Comparison of ENCODE assay signal across 32 mouse cellular contexts in the genomic region with DNA sequence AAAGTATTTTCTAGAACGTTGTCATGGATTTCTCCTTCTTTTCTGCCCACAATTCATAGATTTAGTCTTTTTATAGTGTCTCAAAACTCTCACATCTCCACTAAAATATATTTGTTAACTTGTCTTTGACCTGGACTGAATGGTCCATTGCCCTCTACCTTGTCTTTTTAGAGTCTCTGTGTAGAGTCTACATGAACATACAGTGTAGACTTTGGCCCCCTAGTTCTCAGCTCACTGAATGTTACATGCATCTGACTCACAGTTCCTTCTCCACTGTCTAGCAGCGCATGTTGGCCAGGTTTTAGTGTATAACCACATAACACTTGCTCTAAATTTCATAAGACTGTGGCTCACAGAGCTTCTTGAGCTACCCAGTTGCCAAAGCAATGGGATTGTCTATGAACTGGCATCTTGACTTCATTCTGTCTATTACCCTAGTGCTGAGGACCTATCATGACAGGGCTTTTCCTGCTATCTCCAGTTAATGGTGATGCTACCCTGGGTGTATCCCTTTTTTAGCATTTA. TPM values are rescaled to one million over a fixed set of nuclear protein-coding genes. Genes with fewer than 3 reads are reported as not detected.
DNase-seq lines count a peak whose midpoint lies in the region; ATAC-seq and TF ChIP-seq lines count a peak whose summit lies in the region.
"Had no signal": no experiment of that assay in that cellular context is flagged by ENCODE, and none has a peak within 500 bp of the region (broad histone marks: within the 10 kb centered on the region; RNA-seq: fewer than 3 reads in every experiment).

No protein-coding gene starts in this region.

- no peaks in the 10 kb centered on the region for H3K4me1 ChIP-seq in kidney, postnatal 0 days (replicated peaks; ENCODE audit: insufficient read depth, low read length)
- H3K4me1 ChIP-seq in kidney, embryonic 14.5 days (ENCODE audit: control insufficient read depth, insufficient read depth, low read length) = no peaks in the 10 kb centered on the region
- H3K4me1 ChIP-seq: embryonic facial prominence, embryonic 12.5 days; hindbrain, embryonic 10.5 days; hindbrain, embryonic 15.5 days; limb, embryonic 10.5 days; limb, embryonic 15.5 days; liver, embryonic 13.5 days; midbrain, embryonic 13.5 days; neural tube, embryonic 15.5 days; stomach, embryonic 15.5 days had no signal

- H3K9me3 ChIP-seq in kidney, postnatal 0 days (replicated peaks; ENCODE audit: low read length) = no peaks in the 10 kb centered on the region
- no peaks in the 10 kb centered on the region for H3K9me3 ChIP-seq in kidney, embryonic 14.5 days (ENCODE audit: control insufficient read depth, low read length)
- H3K9me3 ChIP-seq: embryonic facial prominence, embryonic 12.5 days; hindbrain, embryonic 10.5 days; hindbrain, embryonic 15.5 days; limb, embryonic 10.5 days; limb, embryonic 15.5 days; liver, embryonic 13.5 days; midbrain, embryonic 13.5 days; neural tube, embryonic 15.5 days; stomach, embryonic 15.5 days had no signal

- 86% methylated on average over 2 of the region's 2 CpGs for WGBS in kidney, postnatal 0 days
- WGBS in kidney, embryonic 14.5 days = 85% methylated on average over 2 of the region's 2 CpGs

- no peak overlapping the region for H3K9ac ChIP-seq in kidney, postnatal 0 days (ENCODE audit: low read depth, low read length)
- no peak overlapping the region for H3K9ac ChIP-seq in kidney, embryonic 14.5 days (ENCODE audit: low read depth, low read length)
- H3K9ac ChIP-seq: embryonic facial prominence, embryonic 12.5 days; hindbrain, embryonic 15.5 days; limb, embryonic 15.5 days; liver, embryonic 13.5 days; midbrain, embryonic 13.5 days; neural tube, embryonic 15.5 days; stomach, embryonic 15.5 days had no signal

- DNase-seq in kidney, adult 11 months = peak; percentile 26
- no peak for DNase-seq in kidney, postnatal 25 days
- no peak for DNase-seq in kidney, postnatal 0 days (ENCODE audit: low spot score)
- DNase-seq in kidney, postnatal 36 days = peak; percentile 19 to 64
- DNase-seq in testis, postnatal 10 days (ENCODE audit: low spot score) = no peak
- no peak for DNase-seq in heart, adult 8-10 months (ENCODE audit: low spot score)
- DNase-seq: adrenal gland, postnatal 10 days; cerebellum, adult 11 months; cerebellum, adult 9-10 months; cerebellum, postnatal 36 days; gastrocnemius, adult 2 months; gastrocnemius, postnatal 36 days; heart, postnatal 14 days; layer of hippocampus, adult 9-11 months; liver, embryonic 13.5 days; lung, adult 18-20 months; lung, postnatal 4 days; right cerebral cortex, postnatal 25 days; thymus, postnatal 14 days had no signal

- no peak overlapping the region for H3K4me3 ChIP-seq in kidney, postnatal 0 days (replicated peaks; ENCODE audit: low read depth, low read length)
- no peak overlapping the region for H3K4me3 ChIP-seq in kidney, embryonic 14.5 days (ENCODE audit: low read length)
- H3K4me3 ChIP-seq: embryonic facial prominence, embryonic 12.5 days; gastrocnemius, adult 2 months; hindbrain, embryonic 10.5 days; hindbrain, embryonic 15.5 days; limb, embryonic 10.5 days; limb, embryonic 15.5 days; liver, embryonic 13.5 days; midbrain, embryonic 13.5 days; neural tube, embryonic 15.5 days; stomach, embryonic 15.5 days had no signal

- no peak overlapping the region for H3K27ac ChIP-seq in kidney, postnatal 0 days
- no peak overlapping the region for H3K27ac ChIP-seq in kidney, embryonic 14.5 days (ENCODE audit: low read depth, low read length)
- H3K27ac ChIP-seq: embryonic facial prominence, embryonic 12.5 days; gastrocnemius, adult 2 months; hindbrain, embryonic 10.5 days; hindbrain, embryonic 15.5 days; limb, embryonic 10.5 days; limb, embryonic 15.5 days; liver, embryonic 13.5 days; midbrain, embryonic 13.5 days; neural tube, embryonic 15.5 days; stomach, embryonic 15.5 days had no signal

- TF ChIP-seq CTCF in kidney, postnatal 0 days (IDR thresholded peaks at IDR 0.05; ENCODE audit: low read depth) = no peak

- ATAC-seq in kidney, postnatal 0 days (replicated peaks; ENCODE audit: low FRiP score, low read depth) = peak; percentile 43; the same call in 1 of the 2 replicates
- no peak for ATAC-seq in kidney, embryonic 14.5 days (ENCODE audit: low FRiP score, low TSS enrichment)
- ATAC-seq: activated CD4-positive, CD25-positive, alpha-beta regulatory T cell, adult 4 months; forebrain, embryonic 14.5 days; inflammation-experienced regulatory T-cells, adult 6 months; lung, postnatal 0 days; midbrain, embryonic 13.5 days had no signal

- no peak overlapping the region for H3K4me2 ChIP-seq in kidney, postnatal 0 days (ENCODE audit: low read length)
- H3K4me2 ChIP-seq in kidney, embryonic 14.5 days (replicated peaks; ENCODE audit: low read depth, low read length) = no peak overlapping the region
- H3K4me2 ChIP-seq: embryonic facial prominence, embryonic 12.5 days; hindbrain, embryonic 15.5 days; limb, embryonic 15.5 days; liver, embryonic 13.5 days; midbrain, embryonic 13.5 days; neural tube, embryonic 15.5 days; stomach, embryonic 15.5 days had no signal

- no peaks in the 10 kb centered on the region for H3K27me3 ChIP-seq in kidney, postnatal 0 days (ENCODE audit: insufficient read depth, low read length)
- no peaks in the 10 kb centered on the region for H3K27me3 ChIP-seq in kidney, embryonic 14.5 days (ENCODE audit: control insufficient read depth, insufficient read depth, low read length)
- H3K27me3 ChIP-seq: embryonic facial prominence, embryonic 12.5 days; hindbrain, embryonic 15.5 days; limb, embryonic 15.5 days; liver, embryonic 13.5 days; midbrain, embryonic 13.5 days; neural tube, embryonic 15.5 days; stomach, embryonic 15.5 days had no signal

- no peaks in the 10 kb centered on the region for H3K36me3 ChIP-seq in kidney, postnatal 0 days (ENCODE audit: insufficient read depth, low read length)
- H3K36me3 ChIP-seq in kidney, embryonic 14.5 days (ENCODE audit: control insufficient read depth, insufficient read depth, low read length) = no peaks in the 10 kb centered on the region
- H3K36me3 ChIP-seq: embryonic facial prominence, embryonic 12.5 days; hindbrain, embryonic 10.5 days; hindbrain, embryonic 15.5 days; limb, embryonic 10.5 days; limb, embryonic 15.5 days; liver, embryonic 13.5 days; midbrain, embryonic 13.5 days; neural tube, embryonic 15.5 days; stomach, embryonic 15.5 days had no signal

RNA-seq across cellular contexts. Expression of gene Dnaja2, which starts 18.9 kb away (rescaled TPM):
- polyA plus RNA-seq in kidney, postnatal 0 days (2015; fragmentation: Nextera tagmentation; extraction: Ambion mirVana) = 143 and 155 TPM in 2 replicates
- 139 and 173 TPM in 2 replicates for polyA plus RNA-seq in kidney, embryonic 14.5 days (2014; fragmentation: Nextera tagmentation; extraction: Ambion mirVana)
- total RNA-seq in heart, adult 8-10 months (2022) = 100 to 1,000 TPM; 222 to 298 (median 267) TPM

Comparison
In these comparisons a context has a peak if more than half of its experiments do, and no peak if none do; other contexts are left out.
1. DNase-seq: peak in kidney, adult 11 months (single experiment) and kidney, postnatal 36 days (2 of 2); none in kidney, postnatal 25 days (0 of 2), kidney, postnatal 0 days (single experiment), testis, postnatal 10 days (single experiment) and heart, adult 8-10 months (single experiment).